Mouse (Mus musculus): ENCODE measurements around the gene Vezf1.

DNA sequence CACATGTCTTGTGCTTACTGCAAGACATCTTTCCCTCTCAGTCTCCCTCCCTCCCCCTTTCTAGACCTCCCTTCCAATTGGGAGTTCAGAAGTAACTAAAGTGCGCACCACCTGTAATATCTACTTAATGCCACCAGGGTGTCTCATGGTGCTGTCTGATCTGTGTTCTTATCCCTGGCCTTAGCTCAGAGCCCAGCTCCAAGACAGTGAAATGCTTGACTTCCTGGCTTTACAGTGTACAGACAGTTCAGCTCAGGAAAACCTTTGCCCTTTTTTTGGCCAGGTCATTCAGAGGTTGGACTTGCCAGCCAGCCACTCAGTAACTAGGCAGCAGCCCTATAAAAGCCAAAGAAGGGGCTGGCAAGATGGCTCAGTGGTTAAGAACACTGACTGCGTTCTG is 8.9 kb upstream of the Vezf1 start:
- TF ChIP-seq CTCF (IDR thresholded peaks at IDR 0.05) (peak; percentile 98), EP300 (IDR thresholded peaks at IDR 0.05) (no peak)

All from lung, postnatal 0 days (tissue).